In the genomic region with DNA sequence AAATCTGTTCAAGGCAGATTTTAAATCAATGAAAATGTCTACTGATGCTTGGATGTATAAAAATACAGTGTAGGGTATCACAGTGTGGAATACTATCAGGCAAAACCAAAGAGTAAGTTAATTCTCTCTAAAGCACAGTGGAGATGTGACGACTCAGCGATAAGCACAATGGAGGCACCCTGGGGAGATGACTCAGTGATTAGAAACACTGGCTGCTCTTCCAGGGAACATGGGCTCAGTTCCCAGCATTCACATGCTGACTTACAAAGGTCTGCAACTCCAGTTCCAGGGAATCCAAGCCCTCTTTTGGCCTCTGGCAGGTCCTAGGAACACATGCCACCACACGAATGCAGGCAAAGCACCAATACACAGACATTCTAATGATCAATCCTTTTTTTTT, we compare ENCODE assay signal across 14 mouse cellular contexts. TPM values are rescaled to one million over a fixed set of nuclear protein-coding genes. Genes with fewer than 3 reads are reported as not detected.
DNase-seq lines count a peak whose midpoint lies in the region; ATAC-seq lines count a peak whose summit lies in the region.
"Had no signal": no experiment of that assay in that cellular context is flagged by ENCODE, and none has a peak within 500 bp of the region (broad histone marks: within the 10 kb centered on the region; RNA-seq: fewer than 3 reads in every experiment).

No protein-coding gene starts in this region.

- intact Hi-C loops in heart, postnatal 25 days (cut with DNase I): no loop called here

- no peaks in the 10 kb centered on the region for H3K36me3 ChIP-seq in hindbrain, embryonic 14.5 days (replicated peaks; ENCODE audit: control insufficient read depth, insufficient read depth)
- H3K36me3 ChIP-seq in hindbrain, embryonic 11.5 days (ENCODE audit: control insufficient read depth, insufficient read depth, low read length): no peaks in the 10 kb centered on the region
- H3K36me3 ChIP-seq: embryonic facial prominence, embryonic 13.5 days; liver, embryonic 12.5 days had no signal

- H3K4me3 ChIP-seq in hindbrain, embryonic 14.5 days (replicated peaks; ENCODE audit: low read length): no peak overlapping the region
- H3K4me3 ChIP-seq in hindbrain, embryonic 11.5 days (ENCODE audit: low read depth, low read length): no peak overlapping the region
- H3K4me3 ChIP-seq: embryonic facial prominence, embryonic 13.5 days; liver, embryonic 12.5 days had no signal

- H3K27me3 ChIP-seq in hindbrain, embryonic 14.5 days (ENCODE audit: control insufficient read depth, insufficient read depth, low read length): no peaks in the 10 kb centered on the region
- no peaks in the 10 kb centered on the region for H3K27me3 ChIP-seq in hindbrain, embryonic 11.5 days (ENCODE audit: control insufficient read depth, insufficient read depth, low read length)

- 0 out of 2 replicates have a peak, but pooled peaks cover 3% of the 10 kb centered on the region for H3K4me1 ChIP-seq in hindbrain, embryonic 14.5 days (replicated peaks; ENCODE audit: control insufficient read depth, insufficient read depth, low read length)
- no peaks in the 10 kb centered on the region for H3K4me1 ChIP-seq in hindbrain, embryonic 11.5 days (replicated peaks; ENCODE audit: control insufficient read depth, insufficient read depth, low read length)

- no peak overlapping the region for H3K27ac ChIP-seq in hindbrain, embryonic 14.5 days
- no peak overlapping the region for H3K27ac ChIP-seq in hindbrain, embryonic 11.5 days (ENCODE audit: low read depth, low read length)
- H3K27ac ChIP-seq: embryonic facial prominence, embryonic 13.5 days; liver, embryonic 12.5 days had no signal

- WGBS in hindbrain, embryonic 14.5 days: 18% methylated on average over 3 of the region's 3 CpGs
- 22% methylated on average over 3 of the region's 3 CpGs for WGBS in hindbrain, embryonic 11.5 days

- ATAC-seq in hindbrain, embryonic 14.5 days (ENCODE audit: low FRiP score): no peak
- ATAC-seq in hindbrain, embryonic 11.5 days (ENCODE audit: low FRiP score): no peak
- ATAC-seq: hindbrain, embryonic 16.5 days; liver, embryonic 12.5 days had no signal

- no peaks in the 10 kb centered on the region for H3K9me3 ChIP-seq in hindbrain, embryonic 14.5 days (ENCODE audit: control insufficient read depth, low read length)
- no peaks in the 10 kb centered on the region for H3K9me3 ChIP-seq in hindbrain, embryonic 11.5 days (ENCODE audit: control insufficient read depth, low read length)
- H3K9me3 ChIP-seq: embryonic facial prominence, embryonic 13.5 days; liver, embryonic 12.5 days had no signal

- peak; percentile 43 for DNase-seq in hindbrain, embryonic 14.5 days (ENCODE audit: low spot score)
- no peak for DNase-seq in hindbrain, embryonic 11.5 days (ENCODE audit: low spot score)
- DNase-seq in NIH3T3 (ENCODE audit: low read depth) (peak; percentile 97), liver (no peak)
- peak; percentile 75 for DNase-seq in gastrocnemius, adult 18-20 months (ENCODE audit: low spot score)
- DNase-seq in heart, postnatal 25 days (ENCODE audit: low spot score): peak; percentile 35
- no peak for DNase-seq in cerebellum, postnatal 4 days (ENCODE audit: low spot score in 2 of 2)
- DNase-seq: cerebellum, adult 8-10 months; kidney, postnatal 10 days; lung, postnatal 36 days; thymus, postnatal 14 days had no signal

- H3K9ac ChIP-seq in hindbrain, embryonic 14.5 days: no peak overlapping the region
- no peak overlapping the region for H3K9ac ChIP-seq in hindbrain, embryonic 11.5 days (ENCODE audit: low read depth, low read length)
- H3K9ac ChIP-seq: embryonic facial prominence, embryonic 13.5 days; liver, embryonic 12.5 days had no signal

- no peak overlapping the region for H3K4me2 ChIP-seq in hindbrain, embryonic 14.5 days (replicated peaks)
- no peak overlapping the region for H3K4me2 ChIP-seq in hindbrain, embryonic 11.5 days (replicated peaks; ENCODE audit: low read depth, low read length)
- H3K4me2 ChIP-seq: embryonic facial prominence, embryonic 13.5 days; liver, embryonic 12.5 days had no signal

RNA-seq across cellular contexts. Expression of a gene that starts 20.7 kb away (rescaled TPM):
- 0.68 and 1.5 TPM in 2 replicates for polyA plus RNA-seq in hindbrain, embryonic 14.5 days (2014; fragmentation: Nextera tagmentation; extraction: Ambion mirVana)
- not detected in 2 replicates for polyA plus RNA-seq in hindbrain, embryonic 11.5 days (2014; fragmentation: Nextera tagmentation; extraction: Ambion mirVana)
- under 1 TPM; 0.46 to 0.55 TPM for total RNA-seq in gastrocnemius, adult 18-20 months (2021)
- total RNA-seq in heart, postnatal 25 days (2021): 1 to 10 TPM in 1 of 2 experiments, under 1 TPM in 1; 0.81 to 1.1 TPM
- polyA plus RNA-seq: embryonic facial prominence, embryonic 13.5 days; liver, embryonic 12.5 days had no signal

RNA-seq across cellular contexts. Expression of a gene that starts 41.6 kb away (rescaled TPM):
- 354 and 383 TPM in 2 replicates for polyA plus RNA-seq in hindbrain, embryonic 14.5 days (2014; fragmentation: Nextera tagmentation; extraction: Ambion mirVana)
- 84.5 and 84.6 TPM in 2 replicates for polyA plus RNA-seq in hindbrain, embryonic 11.5 days (2014; fragmentation: Nextera tagmentation; extraction: Ambion mirVana)
- 10 to 100 TPM; 17.4 to 22.5 TPM for total RNA-seq in gastrocnemius, adult 18-20 months (2021)
- 10 to 100 TPM; 17.9 to 20.3 TPM for total RNA-seq in heart, postnatal 25 days (2021)

RNA-seq across cellular contexts. Expression of a gene that starts 55.7 kb away (rescaled TPM):
- polyA plus RNA-seq in hindbrain, embryonic 14.5 days (2014; fragmentation: Nextera tagmentation; extraction: Ambion mirVana): 0.11 and 0.22 TPM in 2 replicates
- polyA plus RNA-seq in hindbrain, embryonic 11.5 days (2014; fragmentation: Nextera tagmentation; extraction: Ambion mirVana): 1.3 and 2.1 TPM in 2 replicates
- under 1 TPM; 0.07 to 0.14 TPM for total RNA-seq in gastrocnemius, adult 18-20 months (2021)
- total RNA-seq in heart, postnatal 25 days (2021): under 1 TPM; 0.44 to 0.50 TPM

Comparison
In these comparisons a context has a peak if more than half of its experiments do, and no peak if none do; other contexts are left out.
1. DNase-seq: peak in hindbrain, embryonic 14.5 days (single experiment), NIH3T3 (single experiment), gastrocnemius, adult 18-20 months (single experiment) and heart, postnatal 25 days (single experiment); none in hindbrain, embryonic 11.5 days (single experiment), liver (single experiment) and cerebellum, postnatal 4 days (0 of 2).